Mouse (Mus musculus) natural killer cell, adult 2 months (primary cell): Measurements from ENCODE around the gene Mrpl54.

Experiments
- DNase-seq, 2 experiments: peaks; one replicate each; pipeline ENCODE4 v3.0.0; 2022; ENCODE audit warnings: low spot score in 2 of 2

The Mrpl54 gene

GRCm38 (mm10) chr10:81294442-81294841 is 27.7 kb upstream of the Mrpl54 start:
- DNase-seq: no peak

- DNase-seq: no peak
These were observed 26.7 kb upstream of the Mrpl54 start for GRCm38 (mm10) chr10:81293334-81294030.

GRCm38 (mm10) chr10:81292554-81293333 is 26.0 kb upstream of the Mrpl54 start, which contains the start of gene Pip5k1c:
Gene Pip5k1c, plus strand, starts transcription at chr10:81292963.
- DNase-seq: peak; percentile 100

- DNase-seq: no peak
These were observed 24.9 kb upstream of the Mrpl54 start, which contains the start of gene Tjp3 for GRCm38 (mm10) chr10:81291511-81292104. Gene Tjp3, minus strand, starts transcription at chr10:81291581.

- peak in 1 of 2 experiments; percentile 27 for DNase-seq
These were observed 24.1 kb upstream of the Mrpl54 start for GRCm38 (mm10) chr10:81290698-81291460.

- DNase-seq: no peak
These were observed 23.1 kb upstream of the Mrpl54 start for GRCm38 (mm10) chr10:81289811-81290210.

- DNase-seq: peak; percentile 46 to 67
These were observed 22.5 kb upstream of the Mrpl54 start for GRCm38 (mm10) chr10:81289278-81289677.

GRCm38 (mm10) chr10:81288601-81289000 is 21.9 kb upstream of the Mrpl54 start:
- peak in 1 of 2 experiments; percentile 60 for DNase-seq

- peak; percentile 65 to 83 for DNase-seq
These were observed 20.9 kb upstream of the Mrpl54 start for GRCm38 (mm10) chr10:81287513-81288157.

- no peak for DNase-seq
These were observed 19.9 kb upstream of the Mrpl54 start for GRCm38 (mm10) chr10:81286586-81286985.

GRCm38 (mm10) chr10:81285694-81286450 is 19.1 kb upstream of the Mrpl54 start:
- DNase-seq: peak; percentile 64 to 86

GRCm38 (mm10) chr10:81284719-81285118 is 18.0 kb upstream of the Mrpl54 start:
- DNase-seq: no peak

- no peak for DNase-seq
These were observed 17.5 kb upstream of the Mrpl54 start for GRCm38 (mm10) chr10:81284189-81284588.

- no peak for DNase-seq
These were observed 12.8 kb upstream of the Mrpl54 start for GRCm38 (mm10) chr10:81279496-81279895.

- no peak for DNase-seq
These were observed 10.9 kb upstream of the Mrpl54 start for GRCm38 (mm10) chr10:81277676-81278075.

GRCm38 (mm10) chr10:81273842-81274241 is 7.1 kb upstream of the Mrpl54 start:
- DNase-seq: no peak

GRCm38 (mm10) chr10:81272356-81272755 is 5.6 kb upstream of the Mrpl54 start:
- no peak for DNase-seq

- no peak for DNase-seq
These were observed 2.1 kb upstream of the Mrpl54 start for GRCm38 (mm10) chr10:81268643-81269412.

GRCm38 (mm10) chr10:81268056-81268455 is 1.3 kb upstream of the Mrpl54 start:
- peak; percentile 53 to 65 for DNase-seq

- no peak for DNase-seq
These were observed 1.2 kb downstream of the Mrpl54 start for GRCm38 (mm10) chr10:81265540-81265939.
